Mouse (Mus musculus): ENCODE measurements around the gene Lrrc57.
A peak's percentile ranks its signal among the peaks of the same experiment; 100 is the strongest.
"Not testable (repeated sequence)": the region's sequence is repeated elsewhere in the genome, so short reads cannot be mapped to it uniquely, and the experiment has no call there.

Lrrc57 gene

GRCm38 (mm10) chr2:120606021-120606690 is 3.2 kb downstream of the Lrrc57 start:
- peak; percentile 34 for DNase-seq (ENCODE audit: low read depth, low spot score)

DNA sequence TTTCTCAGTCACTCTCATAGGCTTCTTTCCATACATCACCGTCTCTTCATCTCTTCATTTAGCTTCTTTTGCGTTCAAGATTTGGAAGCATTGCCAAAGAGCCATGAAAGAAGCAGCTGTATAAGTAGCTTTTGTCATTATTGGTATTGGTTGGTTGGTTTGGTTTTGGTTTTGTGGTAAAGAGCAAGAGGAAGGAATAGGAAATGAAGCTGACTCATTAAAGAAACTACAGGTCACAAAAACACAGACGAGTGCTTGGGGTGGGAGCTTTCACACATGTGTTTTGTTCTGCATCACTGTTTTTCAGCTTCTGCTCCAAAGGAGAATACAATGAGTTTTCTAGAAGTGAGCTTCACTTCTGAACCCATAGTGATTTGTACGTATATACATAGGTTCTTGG is 9.8 kb downstream of the Lrrc57 start:
- peak; percentile 52 for DNase-seq (ENCODE audit: low read depth, low spot score)

GRCm38 (mm10) chr2:120597734-120598133 is 11.6 kb downstream of the Lrrc57 start:
- DNase-seq (ENCODE audit: low read depth, low spot score): no peak

DNA sequence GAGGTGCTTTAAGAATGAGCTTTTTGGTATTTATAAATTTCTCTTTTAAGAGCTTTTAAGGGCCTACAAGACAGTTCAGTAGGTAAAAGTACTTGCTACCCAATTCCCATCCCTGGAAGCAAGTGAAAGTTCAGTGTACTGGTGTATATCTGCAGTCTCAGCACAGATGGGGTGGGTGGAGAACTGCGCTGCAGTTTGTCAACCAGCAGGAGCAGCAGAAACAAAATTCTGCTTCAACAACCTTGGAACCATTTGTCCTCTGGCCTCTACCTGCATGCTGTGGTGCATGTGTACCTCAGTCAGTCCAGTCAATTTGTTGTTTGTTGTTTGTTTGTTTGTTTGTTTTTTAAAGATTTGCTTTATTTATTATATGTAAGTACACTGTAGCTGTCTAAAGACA is 17.1 kb downstream of the Lrrc57 start:
- no peak for DNase-seq (ENCODE audit: low read depth, low spot score)

DNA sequence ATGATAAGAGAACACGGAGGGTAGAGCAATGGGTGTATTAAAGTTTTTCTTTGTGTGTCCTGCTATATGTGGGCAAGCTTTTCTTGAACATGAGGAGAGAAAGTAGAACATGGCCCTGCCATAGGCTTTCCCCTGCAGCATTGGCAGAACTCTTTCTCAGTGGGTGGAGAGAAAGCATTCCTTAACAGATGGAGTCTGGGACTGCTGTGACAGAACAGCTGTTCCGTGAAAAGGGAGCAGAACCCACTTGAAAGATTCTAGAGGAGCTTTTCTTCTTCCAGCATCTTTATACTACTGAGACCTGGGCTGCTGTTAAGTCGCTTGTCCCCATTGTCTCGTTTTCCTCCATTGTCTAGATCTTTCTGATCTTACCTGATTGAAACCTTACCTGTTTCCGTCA is 19.6 kb downstream of the Lrrc57 start:
- DNase-seq (ENCODE audit: low read depth, low spot score): no peak

DNA sequence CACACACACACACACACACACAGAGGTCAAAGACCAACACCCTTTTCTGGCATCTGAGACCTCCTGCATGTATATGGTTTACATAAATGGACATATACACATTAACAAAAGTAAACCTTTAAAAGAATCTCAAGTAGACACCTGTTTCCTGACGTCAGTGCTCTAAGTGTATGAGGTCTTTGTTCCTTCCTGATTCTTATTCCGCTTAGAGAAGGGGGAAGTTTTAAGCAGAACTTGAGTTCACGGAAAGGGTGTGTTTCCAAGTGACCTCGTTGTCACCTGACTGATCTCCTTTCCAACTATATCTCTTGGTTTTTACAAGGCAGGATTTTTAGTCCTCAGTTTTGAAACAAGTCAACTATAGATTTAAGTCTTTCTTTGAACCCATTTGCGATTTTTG is 31.0 kb downstream of the Lrrc57 start:
- DNase-seq (ENCODE audit: low read depth, low spot score): no peak

- no peak for DNase-seq (ENCODE audit: low read depth, low spot score)
Measured at GRCm38 (mm10) chr2:120577799-120578198, 31.5 kb downstream of the Lrrc57 start.

- no peak for DNase-seq (ENCODE audit: low read depth, low spot score)
Measured at GRCm38 (mm10) chr2:120575978-120576377, 33.3 kb downstream of the Lrrc57 start.

DNA sequence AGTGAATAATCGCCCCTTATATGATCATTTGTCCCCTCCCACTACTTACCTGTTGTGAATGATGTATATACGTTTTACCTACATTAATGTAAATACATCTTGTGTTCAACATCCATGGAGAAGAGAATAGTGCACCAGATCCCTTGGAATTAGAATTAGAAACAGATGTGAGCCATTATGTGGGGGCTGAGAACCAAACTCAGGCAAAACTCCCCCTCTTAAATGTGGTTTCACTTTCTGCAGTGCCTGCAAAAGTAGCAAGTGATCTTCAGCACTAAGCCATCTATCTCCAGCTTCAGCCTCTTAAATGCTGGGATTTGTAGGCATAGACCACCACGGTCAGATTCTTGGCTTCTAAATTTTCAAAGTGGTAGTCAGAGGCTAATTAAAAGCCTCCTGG is 34.2 kb downstream of the Lrrc57 start:
- DNase-seq (ENCODE audit: low read depth, low spot score): peak; percentile 37

DNA sequence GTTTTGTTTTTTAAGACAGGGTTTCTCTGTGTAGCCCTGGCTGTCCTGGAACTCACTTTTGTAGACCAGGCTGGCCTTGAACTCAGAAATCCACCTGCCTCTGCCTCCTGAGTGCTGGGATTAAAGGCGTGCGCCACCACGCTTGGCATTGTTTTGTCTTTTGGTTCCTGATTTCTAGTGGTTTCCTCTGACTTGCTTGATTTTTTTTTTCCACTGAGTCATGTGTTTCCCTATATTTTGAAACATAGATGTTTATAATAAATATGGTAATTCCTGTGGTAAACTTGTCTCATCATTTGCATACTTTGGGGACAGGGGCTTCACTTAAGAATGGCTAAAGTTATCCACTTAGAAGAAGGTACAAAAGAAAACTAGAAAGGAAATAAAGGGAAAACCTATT is 37.2 kb downstream of the Lrrc57 start:
- not testable (repeated sequence) for DNase-seq (ENCODE audit: low read depth, low spot score)

GRCm38 (mm10) chr2:120571081-120571480 is 38.2 kb downstream of the Lrrc57 start:
- no peak for DNase-seq (ENCODE audit: low read depth, low spot score)

DNA sequence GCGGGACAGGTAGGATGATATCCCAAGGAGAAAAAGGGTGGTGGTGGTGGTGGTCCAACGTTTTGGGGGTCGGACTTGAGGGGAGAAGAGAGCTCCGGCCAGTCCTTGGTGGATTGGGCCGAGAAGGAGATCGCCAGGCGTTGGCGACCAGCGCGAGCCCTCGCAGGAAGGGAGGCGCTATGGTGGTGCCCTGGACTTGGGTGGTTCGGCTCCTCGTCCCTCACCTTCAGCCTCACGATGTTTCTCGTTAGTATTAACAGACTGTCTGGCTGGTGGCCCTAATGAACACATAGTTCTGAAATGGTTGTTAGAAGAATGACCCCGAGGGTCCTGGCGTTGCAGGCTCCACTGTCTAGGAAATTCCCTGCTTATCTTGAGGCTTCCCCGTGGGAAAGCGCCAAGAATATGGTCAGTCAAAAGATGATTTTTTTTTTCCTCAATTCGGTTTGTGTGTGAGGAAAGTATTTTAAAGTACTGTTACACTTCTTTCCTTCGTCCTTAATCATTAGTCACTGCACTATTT is 41.5 kb downstream of the Lrrc57 start:
- DNase-seq (ENCODE audit: low read depth, low spot score): no peak

GRCm38 (mm10) chr2:120566886-120567797 is 42.2 kb downstream of the Lrrc57 start, which contains the start of gene Snap23:
Gene Snap23, plus strand, starts transcription at chr2:120567671.
- DNase-seq (ENCODE audit: low read depth, low spot score): peak; percentile 94

GRCm38 (mm10) chr2:120565363-120565762 is 44.0 kb downstream of the Lrrc57 start:
- no peak for DNase-seq (ENCODE audit: low read depth, low spot score)

GRCm38 (mm10) chr2:120564548-120565188 is 44.7 kb downstream of the Lrrc57 start:
- DNase-seq (ENCODE audit: low read depth, low spot score): peak; percentile 20

GRCm38 (mm10) chr2:120563235-120563990 is 45.9 kb downstream of the Lrrc57 start, which contains the start of gene Zfp106:
Gene Zfp106, minus strand, starts transcription at chr2:120563843.
- peak; percentile 95 for DNase-seq (ENCODE audit: low read depth, low spot score)

DNA sequence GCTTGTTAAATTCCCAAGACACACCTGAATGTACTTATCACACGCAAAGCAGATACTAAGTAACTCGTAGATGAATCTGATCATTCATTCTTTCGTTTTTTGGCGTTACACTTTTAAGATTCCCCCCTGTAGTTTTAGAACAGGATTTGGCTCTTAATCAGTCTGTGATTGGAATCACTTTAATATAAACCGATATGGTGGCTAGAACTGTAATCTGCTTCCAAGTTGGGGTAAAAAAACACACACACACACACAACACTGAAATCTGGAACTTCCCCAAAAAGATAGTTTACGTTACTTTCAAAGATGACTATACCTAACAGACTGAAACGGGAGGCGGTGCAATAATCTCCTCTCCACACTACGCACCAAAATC is 46.5 kb downstream of the Lrrc57 start:
- DNase-seq (ENCODE audit: low read depth, low spot score): no peak

GRCm38 (mm10) chr2:120561524-120561923 is 47.8 kb downstream of the Lrrc57 start:
- peak; percentile 49 for DNase-seq (ENCODE audit: low read depth, low spot score)

- DNase-seq (ENCODE audit: low read depth, low spot score): no peak
Measured at GRCm38 (mm10) chr2:120558813-120559212, 50.5 kb downstream of the Lrrc57 start.

DNA sequence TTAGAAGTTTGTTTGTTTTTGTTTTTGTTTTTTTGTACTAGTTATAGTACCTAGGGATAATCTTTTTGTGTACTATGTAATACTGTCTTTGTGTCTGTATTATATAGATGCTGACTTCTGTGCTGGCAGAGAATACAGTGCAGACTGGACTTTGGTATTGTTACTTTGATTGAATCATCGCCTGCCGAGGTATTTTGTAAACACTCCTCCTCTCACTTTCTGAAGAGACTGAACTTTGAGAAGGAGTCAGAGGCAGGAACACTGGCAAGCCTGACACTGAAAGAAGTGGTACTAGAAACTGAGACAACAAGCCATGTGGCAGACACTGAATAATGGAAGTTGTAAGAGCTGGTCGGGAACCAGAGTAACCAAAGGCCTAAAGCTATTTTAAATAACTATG is 52.5 kb downstream of the Lrrc57 start:
- DNase-seq (ENCODE audit: low read depth, low spot score): no peak
